Mouse (Mus musculus): ENCODE measurements at regions not wholly inside any gene's neighbourhood (a gene's known extent, or its start where the extent isn't known, plus 50 kb on each side); places are given as distances from the start of the nearest gene placed in this dataset.

DNA sequence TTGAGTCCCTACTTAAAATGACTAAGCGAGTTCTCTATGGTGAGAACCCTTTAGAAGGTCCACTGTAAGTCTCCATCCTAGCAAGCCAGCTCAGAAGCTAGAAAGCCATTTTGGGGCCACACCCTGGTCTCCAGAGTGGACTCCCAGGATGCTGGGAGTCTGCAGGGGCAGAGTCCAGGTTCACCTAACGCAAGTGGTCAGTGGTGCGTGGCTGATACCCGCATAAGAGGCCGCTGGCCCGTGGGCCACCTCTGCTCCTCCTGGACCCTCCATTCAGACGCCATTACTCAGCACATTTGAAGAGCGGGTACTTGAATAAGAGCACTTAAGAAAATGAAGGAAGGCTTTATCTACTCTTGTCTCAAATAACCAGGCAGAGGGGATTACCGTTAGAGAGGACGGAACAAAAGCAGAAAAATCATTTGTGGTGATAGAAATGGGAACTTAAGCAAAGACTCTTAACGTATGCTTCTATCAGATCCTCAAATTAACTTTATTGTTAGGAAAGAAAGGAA, 504.4 kb downstream of the Irx1 start:
- no peaks in the 10 kb centered on the region; the same call in 1 of the 2 replicates for H3K27me3 ChIP-seq (ENCODE audit: control insufficient read depth, insufficient read depth, low read length)
- TF ChIP-seq POLR2A (IDR thresholded peaks at IDR 0.05; ENCODE audit: borderline replicate concordance, insufficient read depth, low read length) (no peak), CTCF (IDR thresholded peaks at IDR 0.05; ENCODE audit: borderline replicate concordance, insufficient read depth, low read depth, low read length) (no peak)
- H3K4me1 ChIP-seq (ENCODE audit: control insufficient read depth, insufficient read depth, low read length) = no peaks in the 10 kb centered on the region
- 52% methylated on average over 11 of the region's 11 CpGs for WGBS
- no peak overlapping the region for H3K27ac ChIP-seq (ENCODE audit: insufficient read depth, low read length)
- H3K4me3 ChIP-seq (replicated peaks; ENCODE audit: insufficient read depth, low read depth, low read length) = no peak overlapping the region
- peak in 1 of 2 experiments; percentile 5 for DNase-seq

DNA sequence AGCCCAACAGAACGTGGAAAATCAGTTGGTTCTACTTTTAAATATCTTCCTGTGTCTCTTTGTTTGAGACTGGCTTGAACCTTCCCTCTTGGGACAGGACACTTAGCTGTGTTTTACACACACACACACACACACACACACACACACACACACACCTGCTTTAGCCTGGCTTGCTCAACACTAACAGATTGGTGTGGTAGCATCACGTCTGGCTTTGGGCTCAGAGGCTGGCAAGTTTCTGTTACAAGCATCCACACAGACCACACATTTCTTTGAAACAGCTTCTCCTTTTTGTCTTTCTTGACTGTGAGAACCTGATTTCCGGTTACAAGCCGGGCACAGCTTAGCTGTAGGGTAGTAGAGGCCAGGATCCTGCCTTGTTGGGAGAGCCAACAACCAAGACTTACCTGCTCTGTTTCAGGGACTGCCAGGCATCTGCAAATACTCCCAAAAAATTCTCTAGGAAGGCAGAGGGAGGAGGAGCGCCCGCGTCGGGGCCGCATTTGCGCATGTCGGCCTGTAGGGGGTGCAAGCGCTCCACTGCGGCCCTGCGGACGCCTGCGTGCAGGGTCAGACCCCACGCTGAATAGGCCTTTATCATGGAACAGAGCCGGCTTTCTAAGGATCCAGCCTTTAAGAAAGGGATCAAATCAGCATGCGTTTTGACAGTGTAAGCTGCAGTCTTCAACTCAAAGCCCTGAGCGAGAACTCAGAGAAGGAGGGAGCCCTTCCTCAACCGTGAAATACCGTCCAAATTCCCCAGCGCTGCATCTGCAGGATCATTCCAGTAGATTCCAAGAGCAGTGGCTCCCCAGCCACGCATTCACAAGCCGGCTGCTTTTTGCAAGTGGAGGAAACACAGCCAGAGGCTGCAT, 505.2 kb downstream of the Irx1 start:
- H3K27ac ChIP-seq (ENCODE audit: insufficient read depth, low read length) = no peak overlapping the region
- WGBS = 2% methylated on average over 25 of the region's 25 CpGs
- no peaks in the 10 kb centered on the region for H3K4me1 ChIP-seq (ENCODE audit: control insufficient read depth, insufficient read depth, low read length)
- TF ChIP-seq CTCF (IDR thresholded peaks at IDR 0.05; ENCODE audit: borderline replicate concordance, insufficient read depth, low read depth, low read length) = peak; percentile 63
- TF ChIP-seq POLR2A (IDR thresholded peaks at IDR 0.05; ENCODE audit: borderline replicate concordance, insufficient read depth, low read length) = no peak
- H3K27me3 ChIP-seq (ENCODE audit: control insufficient read depth, insufficient read depth, low read length) = no peaks in the 10 kb centered on the region; the same call in 1 of the 2 replicates
- peak; percentile 23 to 45 for DNase-seq
- peak overlapping the region; percentile 2 for H3K4me3 ChIP-seq (replicated peaks; ENCODE audit: insufficient read depth, low read depth, low read length)

DNA sequence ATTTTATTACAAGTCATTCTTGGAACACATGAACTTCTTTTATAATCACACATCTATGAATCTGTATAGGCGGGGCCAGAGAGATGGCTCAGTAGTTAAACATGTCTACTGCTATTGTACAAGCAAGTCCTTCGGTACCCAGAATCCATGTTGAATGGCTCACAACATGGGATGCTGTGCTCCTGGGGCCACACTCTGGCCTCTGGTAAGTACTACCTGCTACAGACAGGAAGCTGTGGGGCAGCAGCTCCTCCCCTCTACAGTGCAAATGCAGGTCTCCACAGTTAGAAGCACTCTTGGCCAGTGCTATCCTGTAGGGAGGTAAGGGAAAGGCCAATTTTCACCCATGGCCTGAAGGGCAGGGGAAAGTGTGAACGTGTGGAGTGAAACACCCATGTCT, 506.0 kb downstream of the Irx1 start:
- no peak for DNase-seq
- H3K27me3 ChIP-seq (ENCODE audit: control insufficient read depth, insufficient read depth, low read length) = no peaks in the 10 kb centered on the region; the same call in 1 of the 2 replicates
- H3K27ac ChIP-seq (ENCODE audit: insufficient read depth, low read length) = no peak overlapping the region
- no peak overlapping the region for H3K4me3 ChIP-seq (replicated peaks; ENCODE audit: insufficient read depth, low read depth, low read length)
- H3K4me1 ChIP-seq (ENCODE audit: control insufficient read depth, insufficient read depth, low read length) = no peaks in the 10 kb centered on the region
- 59% methylated on average over 3 of the region's 3 CpGs for WGBS
- TF ChIP-seq CTCF (IDR thresholded peaks at IDR 0.05; ENCODE audit: borderline replicate concordance, insufficient read depth, low read depth, low read length) (no peak), POLR2A (IDR thresholded peaks at IDR 0.05; ENCODE audit: borderline replicate concordance, insufficient read depth, low read length) (no peak)

DNA sequence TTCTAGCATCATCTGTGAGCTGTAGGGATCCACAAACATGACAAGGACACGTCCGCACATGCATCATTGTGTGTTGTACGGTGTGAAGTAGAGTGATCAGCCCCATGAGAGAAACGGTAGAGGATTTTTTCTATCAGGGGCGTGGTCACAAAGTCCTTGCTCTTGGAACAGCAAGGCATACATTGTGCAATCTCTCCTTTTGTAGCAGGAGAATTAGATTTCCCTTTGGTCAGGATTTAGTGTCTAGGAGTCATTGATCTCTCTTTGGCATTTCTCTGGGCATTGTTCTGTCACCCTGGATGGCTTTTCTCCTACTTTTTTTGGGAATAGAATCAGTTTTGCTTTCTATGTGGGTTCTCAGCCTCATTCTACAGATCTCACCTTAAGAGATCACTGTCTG, 511.3 kb downstream of the Irx1 start:
- 88% methylated on average over 5 of the region's 5 CpGs for WGBS
- no peak for DNase-seq
- H3K27ac ChIP-seq (ENCODE audit: insufficient read depth, low read length) = no peak overlapping the region
- TF ChIP-seq POLR2A (IDR thresholded peaks at IDR 0.05; ENCODE audit: borderline replicate concordance, insufficient read depth, low read length) = no peak
- TF ChIP-seq CTCF (IDR thresholded peaks at IDR 0.05; ENCODE audit: borderline replicate concordance, insufficient read depth, low read depth, low read length) = no peak
- H3K4me3 ChIP-seq (replicated peaks; ENCODE audit: insufficient read depth, low read depth, low read length) = no peak overlapping the region
- no peaks in the 10 kb centered on the region; the same call in 1 of the 2 replicates for H3K27me3 ChIP-seq (ENCODE audit: control insufficient read depth, insufficient read depth, low read length)
- H3K4me1 ChIP-seq (ENCODE audit: control insufficient read depth, insufficient read depth, low read length) = no peaks in the 10 kb centered on the region

DNA sequence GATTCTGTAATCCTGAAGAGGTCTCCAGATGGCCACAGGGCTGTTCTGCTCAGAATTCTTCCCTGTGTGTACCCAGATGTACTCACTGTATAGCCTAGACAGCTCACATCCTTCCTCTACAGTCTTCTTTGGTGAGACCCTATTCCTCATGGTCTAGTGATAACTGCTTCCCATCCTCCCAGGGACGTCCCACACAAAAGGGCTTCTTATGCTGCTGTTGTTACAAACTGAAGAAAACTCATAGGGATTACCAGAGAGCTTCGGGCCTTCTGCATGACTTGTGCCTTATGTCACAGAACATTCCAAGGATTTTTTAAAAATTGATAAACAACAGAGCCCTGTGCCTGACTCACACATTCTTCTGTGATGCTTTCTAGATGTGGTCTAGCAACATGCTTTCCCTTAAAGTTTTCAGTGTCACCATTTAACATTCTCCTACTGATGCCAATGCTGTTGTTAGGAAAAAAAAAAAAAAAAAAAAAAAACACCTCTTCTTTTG, 525.9 kb downstream of the Irx1 start:
- H3K27ac ChIP-seq (ENCODE audit: insufficient read depth, low read length) = no peak overlapping the region
- TF ChIP-seq POLR2A (IDR thresholded peaks at IDR 0.05; ENCODE audit: borderline replicate concordance, insufficient read depth, low read length) = no peak
- TF ChIP-seq CTCF (IDR thresholded peaks at IDR 0.05; ENCODE audit: borderline replicate concordance, insufficient read depth, low read depth, low read length) = no peak
- no peak for DNase-seq
- WGBS = 55% methylated on average over 2 of the region's 2 CpGs
- H3K27me3 ChIP-seq (ENCODE audit: control insufficient read depth, insufficient read depth, low read length) = no peaks in the 10 kb centered on the region
- H3K4me1 ChIP-seq (ENCODE audit: control insufficient read depth, insufficient read depth, low read length) = no peaks in the 10 kb centered on the region
- no peak overlapping the region for H3K4me3 ChIP-seq (replicated peaks; ENCODE audit: insufficient read depth, low read depth, low read length)

DNA sequence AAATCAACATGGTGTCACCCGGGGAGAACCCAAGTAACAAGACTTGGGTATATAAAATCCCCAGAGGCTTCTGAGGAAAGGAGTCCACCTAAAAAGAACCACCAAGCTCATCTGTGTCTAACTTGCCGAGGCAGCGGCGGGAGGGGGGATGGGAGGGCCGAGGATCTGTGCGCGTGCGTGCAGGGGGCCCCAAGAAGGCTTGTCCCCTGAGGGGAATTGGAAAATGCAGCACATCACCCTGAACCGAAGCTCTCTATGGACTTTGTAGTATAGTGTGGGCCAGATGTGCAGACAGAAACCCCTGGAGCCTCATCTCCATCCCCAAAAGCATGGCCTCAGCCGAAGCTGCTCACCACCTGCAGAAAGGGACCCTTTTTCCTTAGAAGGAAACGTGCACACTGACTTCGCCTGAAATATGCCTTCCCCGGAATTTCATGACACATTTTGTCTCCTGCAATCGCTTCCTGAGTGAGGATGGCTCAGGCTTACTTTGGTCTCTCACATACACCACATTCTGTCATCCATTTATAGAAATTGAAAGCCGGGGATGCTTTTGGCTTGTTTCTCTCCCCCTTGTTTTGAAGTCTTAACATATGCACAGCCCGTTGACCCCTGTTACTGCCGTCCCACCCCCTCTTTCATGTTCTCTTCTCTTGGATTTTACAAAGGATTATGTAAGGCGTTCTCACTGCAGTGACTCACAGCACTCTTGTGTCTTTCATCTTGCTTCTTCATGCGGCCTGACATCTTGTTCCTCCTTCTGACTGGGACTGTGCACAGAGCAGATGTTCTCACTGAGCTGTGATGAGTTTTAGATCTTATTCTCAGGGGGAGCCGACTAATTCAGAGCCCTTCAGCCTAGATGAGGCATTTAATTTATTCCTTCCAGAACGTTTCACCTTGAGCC, 559.6 kb downstream of the Irx1 start:
- H3K27ac ChIP-seq (ENCODE audit: insufficient read depth, low read length) = no peak overlapping the region
- no peak for DNase-seq
- H3K27me3 ChIP-seq (ENCODE audit: control insufficient read depth, insufficient read depth, low read length) = no peaks in the 10 kb centered on the region
- WGBS = 47% methylated on average over 21 of the region's 21 CpGs
- no peaks in the 10 kb centered on the region for H3K4me1 ChIP-seq (ENCODE audit: control insufficient read depth, insufficient read depth, low read length)
- TF ChIP-seq CTCF (IDR thresholded peaks at IDR 0.05; ENCODE audit: borderline replicate concordance, insufficient read depth, low read depth, low read length) (no peak), POLR2A (IDR thresholded peaks at IDR 0.05; ENCODE audit: borderline replicate concordance, insufficient read depth, low read length) (no peak)
- no peak overlapping the region for H3K4me3 ChIP-seq (replicated peaks; ENCODE audit: insufficient read depth, low read depth, low read length)

DNA sequence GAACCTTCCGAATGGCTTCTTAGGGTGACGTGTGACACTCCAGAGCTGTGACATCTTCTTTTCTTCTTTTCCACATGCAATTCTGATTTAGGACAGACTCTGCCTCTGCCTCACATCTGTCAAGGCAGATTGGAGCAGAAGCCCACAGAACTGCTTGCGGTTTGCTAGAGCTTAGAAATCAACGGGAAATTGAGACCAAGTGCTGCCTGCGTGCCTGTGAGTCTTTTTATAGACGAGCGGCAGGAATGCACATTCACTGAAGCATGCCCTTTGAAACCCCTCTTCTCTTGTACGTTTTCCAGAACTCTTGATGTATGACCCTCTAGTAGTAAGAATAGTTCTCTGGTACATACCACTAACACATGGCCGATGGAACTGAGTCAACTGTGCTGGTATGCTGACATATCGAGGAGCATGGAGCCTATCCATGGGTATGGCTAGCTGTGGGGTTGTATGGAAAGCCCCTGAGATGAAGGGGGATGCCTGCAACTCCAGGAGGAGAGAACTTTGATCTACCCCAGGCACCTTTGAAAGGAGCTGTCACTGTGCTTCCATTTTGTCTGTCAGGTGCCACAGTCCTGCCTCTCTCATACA, 552.2 kb upstream of the Adamts16 start:
- DNase-seq = no peak
- Histone ChIP-seq H3K27ac (ENCODE audit: insufficient read depth, low read length) (no peak overlapping the region), H3K4me3 (replicated peaks; ENCODE audit: insufficient read depth, low read depth, low read length) (no peak overlapping the region), H3K4me1 (ENCODE audit: control insufficient read depth, insufficient read depth, low read length) (no peaks in the 10 kb centered on the region), H3K27me3 (ENCODE audit: control insufficient read depth, insufficient read depth, low read length) (no peaks in the 10 kb centered on the region)
- 76% methylated on average over 10 of the region's 10 CpGs for WGBS
- TF ChIP-seq POLR2A (IDR thresholded peaks at IDR 0.05; ENCODE audit: borderline replicate concordance, insufficient read depth, low read length) (no peak), CTCF (IDR thresholded peaks at IDR 0.05; ENCODE audit: borderline replicate concordance, insufficient read depth, low read depth, low read length) (no peak)
